Mouse (Mus musculus): ENCODE data around the gene Ces3b. TPM values are rescaled to one million over a fixed set of nuclear protein-coding genes. Genes with fewer than 3 reads are reported as not detected.

Gene Ces3b
- polyA plus RNA-seq, 1 experiment from 2014 or later, result not detected

Other genes with a start within 250 kb of the Ces3b start
- not detected in 2 replicates for gene Ces2c, start 236.7 kb upstream of the Ces3b start, polyA plus RNA-seq (2015; fragmentation: Nextera tagmentation; extraction: Ambion mirVana)
- gene Ces2e, start 157.5 kb upstream of the Ces3b start, polyA plus RNA-seq (2015; fragmentation: Nextera tagmentation; extraction: Ambion mirVana), result 0.70 and 1.1 TPM in 2 replicates
- 0.52 and 1.0 TPM in 2 replicates for gene Ces2f, start 136.4 kb upstream of the Ces3b start, polyA plus RNA-seq (2015; fragmentation: Nextera tagmentation; extraction: Ambion mirVana)
- gene Ces2g, start 122.0 kb upstream of the Ces3b start, polyA plus RNA-seq (2015; fragmentation: Nextera tagmentation; extraction: Ambion mirVana), result 14.3 and 19.7 TPM in 2 replicates
- gene Ces2h, start 82.9 kb upstream of the Ces3b start, polyA plus RNA-seq (2015; fragmentation: Nextera tagmentation; extraction: Ambion mirVana), result not detected in 2 replicates
- not detected in 2 replicates for gene Ces3a, start 35.2 kb upstream of the Ces3b start, polyA plus RNA-seq (2015; fragmentation: Nextera tagmentation; extraction: Ambion mirVana)
- not detected in 2 replicates for gene Ces4a, start 48.0 kb downstream of the Ces3b start, polyA plus RNA-seq (2015; fragmentation: Nextera tagmentation; extraction: Ambion mirVana)
- 77.3 and 89.0 TPM in 2 replicates for gene Cbfb, start 86.9 kb downstream of the Ces3b start, polyA plus RNA-seq (2015; fragmentation: Nextera tagmentation; extraction: Ambion mirVana)
- gene D230025D16Rik, start 141.4 kb downstream of the Ces3b start, polyA plus RNA-seq (2015; fragmentation: Nextera tagmentation; extraction: Ambion mirVana), result 25.6 and 28.7 TPM in 2 replicates
- gene B3gnt9, start 171.4 kb downstream of the Ces3b start, polyA plus RNA-seq (2015; fragmentation: Nextera tagmentation; extraction: Ambion mirVana), result 50.7 and 50.8 TPM in 2 replicates
- 30.8 and 38.0 TPM in 2 replicates for gene Tradd, start 180.9 kb downstream of the Ces3b start, polyA plus RNA-seq (2015; fragmentation: Nextera tagmentation; extraction: Ambion mirVana)
- gene Fbxl8, start 180.9 kb downstream of the Ces3b start, polyA plus RNA-seq (2015; fragmentation: Nextera tagmentation; extraction: Ambion mirVana), result 4.6 and 4.9 TPM in 2 replicates
- gene Hsf4, start 186.0 kb downstream of the Ces3b start, polyA plus RNA-seq (2015; fragmentation: Nextera tagmentation; extraction: Ambion mirVana), result 0.33 and 0.41 TPM in 2 replicates
- 3.1 and 5.3 TPM in 2 replicates for gene Nol3, start 192.4 kb downstream of the Ces3b start, polyA plus RNA-seq (2015; fragmentation: Nextera tagmentation; extraction: Ambion mirVana)
- gene 4931428F04Rik, start 206.1 kb downstream of the Ces3b start, polyA plus RNA-seq (2015; fragmentation: Nextera tagmentation; extraction: Ambion mirVana), result 11.0 and 11.1 TPM in 2 replicates
- gene Exoc3l, start 212.3 kb downstream of the Ces3b start, polyA plus RNA-seq (2015; fragmentation: Nextera tagmentation; extraction: Ambion mirVana), result 9.0 and 10.6 TPM in 2 replicates
- gene E2f4, start 213.9 kb downstream of the Ces3b start, polyA plus RNA-seq (2015; fragmentation: Nextera tagmentation; extraction: Ambion mirVana), result 63.7 and 65.5 TPM in 2 replicates
- 8.9 TPM in 2 replicates for gene Elmo3, start 221.8 kb downstream of the Ces3b start, polyA plus RNA-seq (2015; fragmentation: Nextera tagmentation; extraction: Ambion mirVana)
- gene Lrrc29, start 242.5 kb downstream of the Ces3b start, polyA plus RNA-seq (2015; fragmentation: Nextera tagmentation; extraction: Ambion mirVana), result 1.7 and 1.9 TPM in 2 replicates
- gene Tmem208, start 242.6 kb downstream of the Ces3b start, polyA plus RNA-seq (2015; fragmentation: Nextera tagmentation; extraction: Ambion mirVana), result 120 and 129 TPM in 2 replicates